Mouse (Mus musculus): ENCODE data around the gene Dab2ip. TPM values are rescaled to one million over a fixed set of nuclear protein-coding genes. Genes with fewer than 3 reads are reported as not detected.

Dab2ip gene
- polyA plus RNA-seq, 1 experiment from 2014 or later, result 47.9 TPM

- Histone ChIP-seq H3K9ac (replicated peaks) (no peak overlapping the region), H3K4me1 (peaks cover 77% of the 10 kb centered on the region), H3K4me3 (no peak overlapping the region), H3K4me2 (replicated peaks) (no peak overlapping the region), H3K36me3 (no peaks in the 10 kb centered on the region), H3K9me3 (no peaks in the 10 kb centered on the region), H3K27me3 (no peaks in the 10 kb centered on the region), H3K27ac (replicated peaks) (peak overlapping the region; percentile 65)
- no peak for ATAC-seq (ENCODE audit: low FRiP score, low read depth)
- 72% methylated on average over 7 of the region's 7 CpGs for WGBS
Measured at GRCm38 (mm10) chr2:35696193-35696541, 138.1 kb downstream of the Dab2ip start.

GRCm38 (mm10) chr2:35696542-35697391 lies 138.7 kb downstream of the Dab2ip start:
- peak; percentile 60 for ATAC-seq (ENCODE audit: low FRiP score, low read depth)
- Histone ChIP-seq H3K36me3 (no peaks in the 10 kb centered on the region), H3K4me2 (replicated peaks) (peak overlapping the region; percentile 14; the same call in 1 of the 2 replicates), H3K4me3 (no peak overlapping the region), H3K27me3 (no peaks in the 10 kb centered on the region), H3K9ac (replicated peaks) (no peak overlapping the region), H3K4me1 (peaks cover 72% of the 10 kb centered on the region), H3K27ac (replicated peaks) (peak overlapping the region; percentile 65), H3K9me3 (no peaks in the 10 kb centered on the region)
- 48% methylated on average over 3 of the region's 3 CpGs for WGBS

- Histone ChIP-seq H3K9ac (replicated peaks) (no peak overlapping the region), H3K4me2 (replicated peaks) (no peak overlapping the region), H3K27me3 (no peaks in the 10 kb centered on the region), H3K9me3 (no peaks in the 10 kb centered on the region), H3K4me1 (peaks cover 69% of the 10 kb centered on the region), H3K27ac (replicated peaks) (no peak overlapping the region), H3K4me3 (no peak overlapping the region), H3K36me3 (no peaks in the 10 kb centered on the region)
- WGBS, result 85% methylated on average over 3 of the region's 3 CpGs
- no peak for ATAC-seq (ENCODE audit: low FRiP score, low read depth)
Measured at GRCm38 (mm10) chr2:35697768-35698167, 139.7 kb downstream of the Dab2ip start.

- Histone ChIP-seq H3K4me1 (peaks cover 55% of the 10 kb centered on the region), H3K9me3 (no peaks in the 10 kb centered on the region), H3K4me3 (no peak overlapping the region), H3K27ac (replicated peaks) (no peak overlapping the region; the same call in 1 of the 2 replicates), H3K9ac (replicated peaks) (no peak overlapping the region), H3K27me3 (no peaks in the 10 kb centered on the region), H3K4me2 (replicated peaks) (no peak overlapping the region), H3K36me3 (no peaks in the 10 kb centered on the region)
- no peak for ATAC-seq (ENCODE audit: low FRiP score, low read depth)
- 90% methylated on average over 2 of the region's 2 CpGs for WGBS
Measured at GRCm38 (mm10) chr2:35700966-35701365, 142.9 kb downstream of the Dab2ip start.

DNA sequence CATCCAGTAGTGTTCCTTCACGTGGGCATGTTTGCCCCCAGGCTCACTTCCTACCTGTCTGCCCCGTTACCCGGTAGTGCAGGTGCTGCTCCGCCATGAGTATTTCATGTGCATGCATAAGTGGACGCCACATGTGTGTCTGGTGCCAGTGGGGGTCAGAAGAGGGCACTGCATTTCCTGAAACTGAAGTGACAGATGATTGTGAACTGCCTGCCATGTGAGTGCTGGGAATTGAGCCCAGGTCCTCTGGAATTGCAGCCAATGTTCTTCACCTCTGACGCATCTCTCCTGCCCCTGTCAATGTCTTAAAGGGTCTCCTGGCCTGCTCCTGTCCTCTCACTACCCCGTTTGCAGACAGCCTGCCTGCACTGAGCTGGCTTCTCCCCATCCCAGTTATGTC lies 143.9 kb downstream of the Dab2ip start:
- H3K4me2 ChIP-seq (replicated peaks), result no peak overlapping the region
- peaks cover 45% of the 10 kb centered on the region for H3K4me1 ChIP-seq
- H3K9me3 ChIP-seq, result no peaks in the 10 kb centered on the region
- 84% methylated on average over 7 of the region's 7 CpGs for WGBS
- H3K36me3 ChIP-seq, result no peaks in the 10 kb centered on the region
- no peaks in the 10 kb centered on the region for H3K27me3 ChIP-seq
- ATAC-seq (ENCODE audit: low FRiP score, low read depth), result no peak
- H3K9ac ChIP-seq (replicated peaks), result no peak overlapping the region
- H3K27ac ChIP-seq (replicated peaks), result peak overlapping the region; percentile 56
- H3K4me3 ChIP-seq, result no peak overlapping the region

GRCm38 (mm10) chr2:35702608-35703007 lies 144.5 kb downstream of the Dab2ip start:
- no peak overlapping the region for H3K9ac ChIP-seq (replicated peaks)
- peak; percentile 50; the same call in 1 of the 2 replicates for ATAC-seq (ENCODE audit: low FRiP score, low read depth)
- H3K4me1 ChIP-seq, result peaks cover 40% of the 10 kb centered on the region
- 0 out of 2 replicates have a peak, but pooled peaks cover 1% of the 10 kb centered on the region for H3K36me3 ChIP-seq
- H3K27me3 ChIP-seq, result no peaks in the 10 kb centered on the region
- H3K9me3 ChIP-seq, result no peaks in the 10 kb centered on the region
- H3K4me3 ChIP-seq, result no peak overlapping the region
- WGBS, result 71% methylated on average over 6 of the region's 6 CpGs
- no peak overlapping the region for H3K4me2 ChIP-seq (replicated peaks)
- H3K27ac ChIP-seq (replicated peaks), result peak overlapping the region; percentile 56

DNA sequence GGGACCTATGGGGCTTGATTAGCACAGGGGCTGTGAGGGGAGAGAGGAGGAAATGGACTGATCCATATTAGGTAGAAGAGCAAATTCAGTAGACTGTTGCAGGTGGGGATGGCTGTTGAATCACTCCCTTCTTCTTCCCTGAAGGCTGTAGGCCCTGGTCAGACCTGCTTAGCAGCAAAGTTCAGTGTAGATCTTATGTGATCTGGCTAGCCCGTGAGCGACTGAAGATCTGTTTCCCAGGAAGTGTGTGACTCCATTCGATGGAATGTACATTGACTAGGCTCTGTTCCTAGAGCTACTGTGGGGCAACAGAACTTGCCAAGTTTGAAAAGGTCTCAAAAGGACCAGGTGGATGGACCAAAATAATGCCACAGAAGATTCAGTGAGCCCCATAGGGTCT lies 145.2 kb downstream of the Dab2ip start:
- H3K9me3 ChIP-seq, result no peaks in the 10 kb centered on the region
- H3K27me3 ChIP-seq, result no peaks in the 10 kb centered on the region
- ATAC-seq (ENCODE audit: low FRiP score, low read depth), result no peak
- 94% methylated on average over 3 of the region's 3 CpGs for WGBS
- no peak overlapping the region for H3K9ac ChIP-seq (replicated peaks)
- H3K27ac ChIP-seq (replicated peaks), result 0 out of 2 replicates have a peak overlapping the region, but pooled peaks have one; percentile 56
- no peak overlapping the region for H3K4me2 ChIP-seq (replicated peaks)
- H3K4me3 ChIP-seq, result no peak overlapping the region
- H3K36me3 ChIP-seq, result peaks cover 7% of the 10 kb centered on the region
- peaks cover 40% of the 10 kb centered on the region for H3K4me1 ChIP-seq

GRCm38 (mm10) chr2:35712611-35713010 lies 154.5 kb downstream of the Dab2ip start:
- no peaks in the 10 kb centered on the region for H3K27me3 ChIP-seq
- no peak for ATAC-seq (ENCODE audit: low FRiP score, low read depth)
- peaks cover 99% of the 10 kb centered on the region for H3K36me3 ChIP-seq
- no peaks in the 10 kb centered on the region for H3K9me3 ChIP-seq
- peaks cover 3% of the 10 kb centered on the region; the same call in 1 of the 2 replicates for H3K4me1 ChIP-seq
- no peak overlapping the region for H3K9ac ChIP-seq (replicated peaks)
- WGBS, result 95% methylated on average over 5 of the region's 5 CpGs
- no peak overlapping the region for H3K4me2 ChIP-seq (replicated peaks)
- no peak overlapping the region for H3K4me3 ChIP-seq
- no peak overlapping the region for H3K27ac ChIP-seq (replicated peaks)

- Histone ChIP-seq H3K9ac (replicated peaks) (no peak overlapping the region), H3K4me3 (no peak overlapping the region), H3K9me3 (no peaks in the 10 kb centered on the region), H3K27ac (replicated peaks) (no peak overlapping the region), H3K27me3 (no peaks in the 10 kb centered on the region), H3K4me2 (replicated peaks) (no peak overlapping the region), H3K36me3 (peaks cover 99% of the 10 kb centered on the region), H3K4me1 (peaks cover 3% of the 10 kb centered on the region; the same call in 1 of the 2 replicates)
- ATAC-seq (ENCODE audit: low FRiP score, low read depth), result no peak
- 95% methylated on average over 7 of the region's 7 CpGs for WGBS
Measured at GRCm38 (mm10) chr2:35713460-35713859, 155.4 kb downstream of the Dab2ip start.

- 74% methylated on average over 8 of the region's 8 CpGs for WGBS
- H3K36me3 ChIP-seq, result peaks cover 100% of the 10 kb centered on the region
- H3K9ac ChIP-seq (replicated peaks), result no peak overlapping the region
- H3K27ac ChIP-seq (replicated peaks), result no peak overlapping the region
- peak; percentile 57; the same call in 1 of the 2 replicates for ATAC-seq (ENCODE audit: low FRiP score, low read depth)
- peaks cover 3% of the 10 kb centered on the region; the same call in 1 of the 2 replicates for H3K4me1 ChIP-seq
- no peaks in the 10 kb centered on the region for H3K27me3 ChIP-seq
- H3K4me2 ChIP-seq (replicated peaks), result no peak overlapping the region
- no peak overlapping the region for H3K4me3 ChIP-seq
- no peaks in the 10 kb centered on the region for H3K9me3 ChIP-seq
Measured at GRCm38 (mm10) chr2:35714742-35715167, 156.7 kb downstream of the Dab2ip start.

DNA sequence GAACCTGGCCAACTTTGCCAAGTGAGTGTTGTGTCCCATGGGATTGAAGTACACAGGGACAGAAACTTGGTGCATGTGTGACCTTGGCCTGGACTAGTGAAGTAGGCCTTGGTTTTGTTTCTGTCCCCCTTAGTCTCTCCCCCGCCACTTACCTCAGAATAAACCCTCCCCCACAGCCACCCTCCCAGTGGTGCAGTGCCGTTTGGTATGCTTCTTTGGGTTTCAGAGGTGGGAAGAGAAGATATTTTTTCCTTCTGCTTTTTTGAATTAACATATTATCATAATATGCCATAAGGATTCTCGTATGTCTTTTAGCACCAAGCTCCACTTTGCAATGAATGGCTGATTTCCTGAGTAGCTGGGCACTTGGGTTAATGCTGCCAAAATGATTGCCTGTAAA lies 157.4 kb downstream of the Dab2ip start:
- Histone ChIP-seq H3K27ac (replicated peaks) (no peak overlapping the region), H3K36me3 (peaks cover 100% of the 10 kb centered on the region), H3K4me3 (no peak overlapping the region), H3K27me3 (no peaks in the 10 kb centered on the region), H3K9ac (replicated peaks) (no peak overlapping the region), H3K4me1 (peaks cover 3% of the 10 kb centered on the region; the same call in 1 of the 2 replicates), H3K4me2 (replicated peaks) (no peak overlapping the region), H3K9me3 (no peaks in the 10 kb centered on the region)
- WGBS, result 88% methylated on average over 3 of the region's 3 CpGs
- no peak for ATAC-seq (ENCODE audit: low FRiP score, low read depth)

GRCm38 (mm10) chr2:35716175-35716574 lies 158.1 kb downstream of the Dab2ip start:
- no peaks in the 10 kb centered on the region for H3K27me3 ChIP-seq
- H3K4me2 ChIP-seq (replicated peaks), result no peak overlapping the region
- peaks cover 100% of the 10 kb centered on the region for H3K36me3 ChIP-seq
- H3K9ac ChIP-seq (replicated peaks), result no peak overlapping the region
- peaks cover 3% of the 10 kb centered on the region; the same call in 1 of the 2 replicates for H3K4me1 ChIP-seq
- no peaks in the 10 kb centered on the region for H3K9me3 ChIP-seq
- ATAC-seq (ENCODE audit: low FRiP score, low read depth), result no peak
- WGBS, result 77% methylated on average over 1 of the region's 1 CpGs
- H3K4me3 ChIP-seq, result no peak overlapping the region
- no peak overlapping the region for H3K27ac ChIP-seq (replicated peaks)
